Mouse (Mus musculus) myocyte (in vitro differentiated cells): ENCODE results near the gene Bcl2l11.

ENCODE experiments used
- CEBPB ChIP-seq: IDR thresholded peaks from 2 replicates; pipeline ENCODE4 v1.6.1; 2011; ENCODE audit warnings: mild to moderate bottlenecking, moderate library complexity; ENCODE audit not compliant: poor library complexity, insufficient read depth, severe bottlenecking
- E2F4 ChIP-seq: IDR thresholded peaks from one replicate; pipeline ENCODE4 v1.6.1; 2011; ENCODE audit warnings: mild to moderate bottlenecking, control low read depth, moderate library complexity; ENCODE audit not compliant: insufficient read depth
- MYOG ChIP-seq, 3 experiments: IDR thresholded peaks; one replicate each; pipeline ENCODE4 v1.6.1; 2011; ENCODE audit warnings: control low read depth in 2 of 3, low read depth in 2 of 3, mild to moderate bottlenecking in 2 of 3; ENCODE audit not compliant: insufficient read length in 2 of 3, control insufficient read depth in 1 of 3, insufficient read depth in 1 of 3
- POLR2A ChIP-seq: IDR thresholded peaks from one replicate; pipeline ENCODE4 v1.6.1; 2011; ENCODE audit warnings: low read depth, mild to moderate bottlenecking, control low read depth, moderate library complexity; ENCODE audit not compliant: insufficient read length
- POLR2AphosphoS2 ChIP-seq: IDR thresholded peaks from one replicate; pipeline ENCODE4 v1.6.1; 2011; ENCODE audit warnings: low read depth, control low read depth; ENCODE audit not compliant: insufficient read length
- TCF12 ChIP-seq: IDR thresholded peaks from one replicate; pipeline ENCODE4 v1.6.1; 2011; ENCODE audit warnings: mild to moderate bottlenecking, control low read depth; ENCODE audit not compliant: poor library complexity, insufficient read depth, severe bottlenecking
- TCF3 ChIP-seq: IDR thresholded peaks from one replicate; pipeline ENCODE4 v1.6.1; 2011; ENCODE audit warnings: low read depth, control low read depth; ENCODE audit not compliant: insufficient read length

GRCm38 (mm10) chr2:128167930-128168329 lies 42.1 kb downstream of the Bcl2l11 start:
- TF ChIP-seq TCF3 (no peak), MYOG (IDR thresholded peaks at IDR 0.05; ENCODE audit: control insufficient read depth in 1 of 3, insufficient read depth in 1 of 3, insufficient read length in 2 of 3, low read depth in 2 of 3) (no peak), POLR2AphosphoS2 (no peak), CEBPB (no peak), POLR2A (no peak), TCF12 (no peak), E2F4 (no peak)
